Mouse (Mus musculus): Measurements from ENCODE around the gene Orc1.

- TF ChIP-seq EP300 (IDR thresholded peaks at IDR 0.05; ENCODE audit: insufficient read depth, low read depth, low read length) (no peak), CTCF (IDR thresholded peaks at IDR 0.05; ENCODE audit: low read depth, low read length) (no peak)
These were observed 16.6 kb downstream of the Orc1 start for GRCm38 (mm10) chr4:108595785-108596184.

Measured in ES-Bruce4 (cell line).